Mouse (Mus musculus) cerebellum, adult 11 months (tissue): ENCODE measurements around the gene Alkbh3.

ENCODE experiments used
- DNase-seq: peaks from one replicate; pipeline ENCODE4 v3.0.0; 2022

The Alkbh3 gene

GRCm38 (mm10) chr2:93953726-93954125, 56.9 kb downstream of the Alkbh3 start:
- DNase-seq, result no peak

- no peak for DNase-seq
These were observed 63.6 kb downstream of the Alkbh3 start for GRCm38 (mm10) chr2:93946976-93947375.

GRCm38 (mm10) chr2:93944855-93945254, 65.8 kb downstream of the Alkbh3 start:
- DNase-seq, result no peak

- DNase-seq, result no peak
These were observed 66.5 kb downstream of the Alkbh3 start for GRCm38 (mm10) chr2:93944099-93944498.

- DNase-seq, result no peak
These were observed 68.9 kb downstream of the Alkbh3 start for GRCm38 (mm10) chr2:93941670-93942069.

DNA sequence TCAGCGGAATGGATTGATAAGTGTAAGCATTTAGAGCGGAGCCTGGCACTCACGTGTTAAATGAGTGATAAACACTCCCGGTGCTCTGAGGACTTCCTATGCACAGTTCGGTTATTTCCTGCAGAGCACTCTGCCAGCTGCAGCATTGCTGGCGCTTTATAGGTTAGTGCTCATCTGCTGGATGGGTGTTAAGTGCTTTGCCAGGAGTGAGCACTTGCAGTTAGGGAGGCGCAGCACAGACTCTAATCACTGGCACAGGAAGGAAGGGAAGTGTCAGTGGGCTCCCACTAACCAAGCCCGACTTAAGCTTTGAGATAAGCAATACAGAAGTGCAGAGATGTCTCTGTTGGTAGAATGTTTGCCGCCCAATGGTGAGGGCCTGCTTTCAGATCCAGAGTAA, 72.1 kb downstream of the Alkbh3 start:
- no peak for DNase-seq
